Mouse (Mus musculus): ENCODE measurements around the gene Iffo2. TPM values are rescaled to one million over a fixed set of nuclear protein-coding genes. Genes with fewer than 3 reads are reported as not detected.

Iffo2 gene
- polyA plus RNA-seq, 1 experiment from 2014 or later: 4.2 TPM

- WGBS: 90% methylated on average over 9 of the region's 9 CpGs
- Histone ChIP-seq H3K36me3 (no peaks in the 10 kb centered on the region), H3K27ac (replicated peaks) (no peak overlapping the region), H3K27me3 (peaks cover 27% of the 10 kb centered on the region), H3K4me2 (replicated peaks) (no peak overlapping the region), H3K4me3 (no peak overlapping the region), H3K9me3 (no peaks in the 10 kb centered on the region), H3K9ac (replicated peaks) (no peak overlapping the region), H3K4me1 (peaks cover 30% of the 10 kb centered on the region)
- ATAC-seq (ENCODE audit: low FRiP score, low read depth): no peak
Measured at GRCm38 (mm10) chr4:139637847-139638246, 107.5 kb downstream of the Iffo2 start.

- H3K36me3 ChIP-seq: no peaks in the 10 kb centered on the region
- 94% methylated on average over 16 of the region's 16 CpGs for WGBS
- peaks cover 30% of the 10 kb centered on the region for H3K4me1 ChIP-seq
- peaks cover 32% of the 10 kb centered on the region for H3K27me3 ChIP-seq
- H3K27ac ChIP-seq (replicated peaks): no peak overlapping the region
- H3K4me2 ChIP-seq (replicated peaks): no peak overlapping the region
- H3K9ac ChIP-seq (replicated peaks): no peak overlapping the region
- ATAC-seq (ENCODE audit: low FRiP score, low read depth): no peak
- no peaks in the 10 kb centered on the region for H3K9me3 ChIP-seq
- no peak overlapping the region for H3K4me3 ChIP-seq
Measured at GRCm38 (mm10) chr4:139638356-139638755, 108.0 kb downstream of the Iffo2 start.

DNA sequence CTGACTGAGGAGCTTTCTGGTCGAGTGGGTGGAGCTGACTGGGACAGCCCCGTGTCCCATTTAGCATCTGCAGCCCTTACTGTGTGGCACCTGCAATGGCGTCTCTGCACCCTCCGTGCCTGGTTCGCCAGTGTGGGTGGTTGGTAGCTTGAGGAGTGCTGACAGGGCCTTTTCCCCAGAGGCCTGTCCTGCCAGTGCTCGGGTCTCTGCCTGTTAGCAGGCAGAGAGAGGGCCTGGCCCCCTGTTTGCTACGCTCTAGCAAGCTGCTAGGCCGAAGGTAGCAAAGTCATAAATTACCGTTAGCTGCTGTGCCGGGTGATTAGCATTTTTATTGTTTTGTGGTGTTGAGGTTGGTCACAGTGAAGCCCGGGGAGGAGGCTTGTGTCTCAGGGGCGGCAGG, 109.5 kb downstream of the Iffo2 start:
- H3K4me1 ChIP-seq: peaks cover 30% of the 10 kb centered on the region
- H3K4me2 ChIP-seq (replicated peaks): no peak overlapping the region
- H3K27ac ChIP-seq (replicated peaks): peak overlapping the region; percentile 8; the same call in 1 of the 2 replicates
- 0 out of 2 replicates have a peak overlapping the region, but pooled peaks have one; percentile 11 for H3K9ac ChIP-seq (replicated peaks)
- H3K9me3 ChIP-seq: no peaks in the 10 kb centered on the region
- H3K36me3 ChIP-seq: no peaks in the 10 kb centered on the region
- ATAC-seq (ENCODE audit: low FRiP score, low read depth): no peak
- WGBS: 31% methylated on average over 12 of the region's 12 CpGs
- H3K27me3 ChIP-seq: peaks cover 38% of the 10 kb centered on the region
- no peak overlapping the region for H3K4me3 ChIP-seq

DNA sequence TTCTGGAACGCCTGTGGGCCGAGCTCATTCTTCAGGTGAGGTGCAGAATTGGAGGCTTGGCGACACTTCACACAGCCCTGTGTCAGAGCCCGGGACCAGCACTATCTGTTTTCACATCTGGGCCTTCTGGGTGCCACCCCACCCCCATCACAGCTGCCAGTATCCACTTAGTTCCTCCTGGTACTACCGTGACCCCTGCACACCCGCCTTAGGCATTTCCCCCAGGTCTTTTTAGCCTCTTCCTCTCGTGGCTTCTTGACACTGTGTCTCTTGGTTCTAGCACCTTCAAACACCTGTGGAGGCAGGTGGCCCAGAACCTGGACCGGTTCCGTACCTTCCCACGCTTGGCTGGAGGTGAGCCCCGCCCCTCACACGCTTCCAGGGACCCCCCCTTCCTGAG, 110.0 kb downstream of the Iffo2 start:
- 71% methylated on average over 12 of the region's 12 CpGs for WGBS
- peaks cover 30% of the 10 kb centered on the region for H3K4me1 ChIP-seq
- no peak for ATAC-seq (ENCODE audit: low FRiP score, low read depth)
- 0 out of 2 replicates have a peak overlapping the region, but pooled peaks have one; percentile 8 for H3K27ac ChIP-seq (replicated peaks)
- H3K9ac ChIP-seq (replicated peaks): no peak overlapping the region
- peaks cover 38% of the 10 kb centered on the region for H3K27me3 ChIP-seq
- no peaks in the 10 kb centered on the region for H3K36me3 ChIP-seq
- H3K4me3 ChIP-seq: no peak overlapping the region
- H3K9me3 ChIP-seq: no peaks in the 10 kb centered on the region
- no peak overlapping the region for H3K4me2 ChIP-seq (replicated peaks)

- Histone ChIP-seq H3K4me1 (peaks cover 30% of the 10 kb centered on the region), H3K9ac (replicated peaks) (no peak overlapping the region), H3K9me3 (no peaks in the 10 kb centered on the region), H3K27me3 (peaks cover 38% of the 10 kb centered on the region), H3K36me3 (no peaks in the 10 kb centered on the region), H3K4me2 (replicated peaks) (no peak overlapping the region), H3K4me3 (no peak overlapping the region), H3K27ac (replicated peaks) (no peak overlapping the region)
- ATAC-seq (ENCODE audit: low FRiP score, low read depth): no peak
- 63% methylated on average over 6 of the region's 6 CpGs for WGBS
Measured at GRCm38 (mm10) chr4:139640775-139641174, 110.4 kb downstream of the Iffo2 start.

DNA sequence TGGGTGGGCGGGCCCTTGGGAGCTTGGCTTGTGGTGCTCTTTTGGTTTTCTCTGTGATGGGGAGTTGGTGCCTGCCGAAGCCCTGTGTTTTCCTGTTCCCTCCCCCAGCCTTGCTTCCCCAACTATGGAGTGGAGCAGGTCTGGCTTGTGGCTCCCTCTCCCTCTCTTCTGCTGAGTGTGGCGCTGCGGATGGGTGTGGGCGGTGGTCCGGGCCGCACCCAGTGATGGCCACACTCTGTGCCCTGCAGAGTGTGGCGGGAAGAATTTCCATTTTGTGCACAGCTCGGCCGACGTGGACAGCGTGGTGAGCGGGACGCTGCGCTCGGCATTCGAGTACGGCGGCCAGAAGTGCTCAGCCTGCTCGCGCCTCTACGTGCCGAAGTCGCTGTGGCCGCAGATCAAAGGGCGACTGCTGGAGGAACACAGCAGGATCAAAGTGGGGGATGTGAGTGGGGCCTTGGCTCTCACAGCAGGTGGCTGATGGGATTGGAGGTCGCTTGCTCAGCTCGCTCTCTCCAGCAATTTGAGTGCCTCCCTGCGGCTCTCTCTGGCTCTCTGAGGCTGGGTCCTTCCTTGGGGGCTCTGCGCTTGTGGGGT, 111.6 kb downstream of the Iffo2 start:
- 0 out of 2 replicates have a peak, but pooled peaks have one; percentile 19 for ATAC-seq (ENCODE audit: low FRiP score, low read depth)
- Histone ChIP-seq H3K27ac (replicated peaks) (no peak overlapping the region), H3K36me3 (peaks cover 4% of the 10 kb centered on the region), H3K9me3 (no peaks in the 10 kb centered on the region), H3K27me3 (peaks cover 38% of the 10 kb centered on the region), H3K4me1 (peaks cover 30% of the 10 kb centered on the region), H3K4me2 (replicated peaks) (peak overlapping the region; percentile 51), H3K4me3 (peak overlapping the region; percentile 26), H3K9ac (replicated peaks) (peak overlapping the region; percentile 50)
- WGBS: 2% methylated on average over 30 of the region's 30 CpGs

DNA sequence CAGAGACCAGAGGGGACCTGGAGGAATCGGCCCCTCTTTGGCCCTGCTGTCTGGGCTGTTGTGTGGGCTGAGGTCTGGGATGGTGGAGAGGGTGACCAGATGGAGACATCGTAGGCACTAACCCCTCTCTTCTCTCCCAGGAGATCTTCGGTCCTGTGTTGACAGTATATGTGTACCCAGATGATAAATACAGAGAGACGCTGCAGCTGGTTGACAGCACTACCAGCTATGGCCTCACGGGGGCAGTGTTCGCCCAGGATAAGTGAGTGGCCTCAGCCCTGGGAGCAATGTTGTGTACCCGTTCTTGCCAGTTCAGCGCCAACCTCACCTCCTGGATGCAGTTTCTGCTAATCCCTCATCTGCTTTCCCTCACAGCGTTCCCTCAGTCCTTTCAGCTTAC, 113.6 kb downstream of the Iffo2 start:
- ATAC-seq (ENCODE audit: low FRiP score, low read depth): 0 out of 2 replicates have a peak, but pooled peaks have one; percentile 35
- Histone ChIP-seq H3K4me1 (peaks cover 30% of the 10 kb centered on the region), H3K36me3 (peaks cover 6% of the 10 kb centered on the region), H3K27me3 (peaks cover 38% of the 10 kb centered on the region), H3K9me3 (no peaks in the 10 kb centered on the region), H3K4me3 (no peak overlapping the region), H3K4me2 (replicated peaks) (no peak overlapping the region), H3K27ac (replicated peaks) (no peak overlapping the region), H3K9ac (replicated peaks) (no peak overlapping the region)
- 18% methylated on average over 9 of the region's 9 CpGs for WGBS

- Histone ChIP-seq H3K27ac (replicated peaks) (no peak overlapping the region), H3K27me3 (peaks cover 20% of the 10 kb centered on the region), H3K4me1 (peaks cover 8% of the 10 kb centered on the region), H3K9me3 (no peaks in the 10 kb centered on the region), H3K9ac (replicated peaks) (no peak overlapping the region), H3K36me3 (peaks cover 6% of the 10 kb centered on the region), H3K4me2 (replicated peaks) (no peak overlapping the region), H3K4me3 (no peak overlapping the region)
- no peak for ATAC-seq (ENCODE audit: low FRiP score, low read depth)
- 84% methylated on average over 7 of the region's 7 CpGs for WGBS
Measured at GRCm38 (mm10) chr4:139646916-139647315, 116.6 kb downstream of the Iffo2 start.

GRCm38 (mm10) chr4:139650086-139650743, 119.9 kb downstream of the Iffo2 start:
- Histone ChIP-seq H3K4me3 (no peak overlapping the region), H3K9ac (replicated peaks) (no peak overlapping the region), H3K9me3 (no peaks in the 10 kb centered on the region), H3K4me1 (no peaks in the 10 kb centered on the region), H3K27me3 (0 out of 2 replicates have a peak, but pooled peaks cover 5% of the 10 kb centered on the region), H3K4me2 (replicated peaks) (no peak overlapping the region), H3K36me3 (peaks cover 6% of the 10 kb centered on the region), H3K27ac (replicated peaks) (no peak overlapping the region)
- ATAC-seq (ENCODE audit: low FRiP score, low read depth): no peak
- WGBS: 87% methylated on average over 15 of the region's 15 CpGs

- H3K4me3 ChIP-seq: no peak overlapping the region
- H3K36me3 ChIP-seq: peaks cover 6% of the 10 kb centered on the region
- 0 out of 2 replicates have a peak, but pooled peaks cover 5% of the 10 kb centered on the region for H3K27me3 ChIP-seq
- ATAC-seq (ENCODE audit: low FRiP score, low read depth): no peak
- H3K9me3 ChIP-seq: no peaks in the 10 kb centered on the region
- no peak overlapping the region for H3K4me2 ChIP-seq (replicated peaks)
- 73% methylated on average over 11 of the region's 11 CpGs for WGBS
- no peak overlapping the region for H3K27ac ChIP-seq (replicated peaks)
- no peak overlapping the region for H3K9ac ChIP-seq (replicated peaks)
- no peaks in the 10 kb centered on the region for H3K4me1 ChIP-seq
Measured at GRCm38 (mm10) chr4:139650907-139651306, 120.6 kb downstream of the Iffo2 start.

DNA sequence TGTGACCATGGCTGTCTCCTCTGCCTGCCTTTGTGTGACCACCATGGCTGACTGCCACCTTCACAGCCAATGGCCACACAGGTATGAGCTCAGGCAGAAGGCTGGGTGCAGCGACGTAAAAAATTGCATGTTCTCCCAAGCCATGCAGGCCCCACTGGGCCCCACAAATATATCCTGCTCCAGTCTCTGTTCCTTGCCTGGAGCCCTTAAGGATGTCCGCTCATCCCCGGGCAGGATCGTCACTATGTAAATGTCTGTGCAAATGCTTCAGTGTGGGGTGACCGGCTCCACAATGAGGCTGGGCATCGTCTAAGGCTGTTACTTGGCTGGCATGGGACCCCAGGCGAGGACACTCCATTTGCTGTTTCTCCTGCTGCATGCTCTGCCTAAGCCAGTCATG, 122.9 kb downstream of the Iffo2 start, which contains the start of gene Tas1r2:
TSS of gene Tas1r2 (plus strand) at position 301 of the 400 bp plus-strand sequence.
- Histone ChIP-seq H3K36me3 (no peaks in the 10 kb centered on the region), H3K27me3 (0 out of 2 replicates have a peak, but pooled peaks cover 5% of the 10 kb centered on the region), H3K9ac (replicated peaks) (no peak within 1 kb of the TSS), H3K4me1 (no peaks in the 10 kb centered on the region), H3K4me3 (no peak within 1 kb of the TSS), H3K4me2 (replicated peaks) (no peak within 1 kb of the TSS), H3K27ac (replicated peaks) (no peak within 1 kb of the TSS), H3K9me3 (no peaks in the 10 kb centered on the region)
- ATAC-seq (ENCODE audit: low FRiP score, low read depth): no peak
- WGBS: 88% methylated on average over 8 of the region's 8 CpGs

- no peak overlapping the region for H3K27ac ChIP-seq (replicated peaks)
- H3K36me3 ChIP-seq: no peaks in the 10 kb centered on the region
- H3K27me3 ChIP-seq: no peaks in the 10 kb centered on the region
- H3K4me2 ChIP-seq (replicated peaks): no peak overlapping the region
- no peak for ATAC-seq (ENCODE audit: low FRiP score, low read depth)
- no peak overlapping the region for H3K4me3 ChIP-seq
- no peaks in the 10 kb centered on the region for H3K9me3 ChIP-seq
- WGBS: 92% methylated on average over 14 of the region's 14 CpGs
- no peak overlapping the region for H3K9ac ChIP-seq (replicated peaks)
- H3K4me1 ChIP-seq: no peaks in the 10 kb centered on the region
Measured at GRCm38 (mm10) chr4:139661897-139662296, 131.5 kb downstream of the Iffo2 start.
